Mouse (Mus musculus) ES-E14 (cell line): ENCODE measurements around the gene Hoxd10.

ENCODE experiments used
- MAFK ChIP-seq: IDR thresholded peaks from 2 replicates; pipeline ENCODE4 v1.6.1; 2014; ENCODE audit warnings: mild to moderate bottlenecking, low read depth, low read length, inconsistent platforms; ENCODE audit not compliant: insufficient read depth
- ZC3H11A ChIP-seq: IDR thresholded peaks from 2 replicates; pipeline ENCODE4 v1.6.1; 2012; ENCODE audit warnings: low read depth, mild to moderate bottlenecking, inconsistent platforms, low read length, borderline replicate concordance
- ZNF384 ChIP-seq: IDR thresholded peaks from 2 replicates; pipeline ENCODE4 v1.6.1; 2012; ENCODE audit warnings: low read depth, low read length, inconsistent platforms

GRCm38 (mm10) chr2:74704999-74705466 is 13.3 kb downstream of the Hoxd10 start:
- TF ChIP-seq ZC3H11A (no peak), ZNF384 (0 out of 2 replicates have a peak, but pooled peaks have one; percentile 24), MAFK (no peak)
